Mouse (Mus musculus): ENCODE measurements around the gene Gal3st1. TPM values are rescaled to one million over a fixed set of nuclear protein-coding genes. Genes with fewer than 3 reads are reported as not detected.

Gene Gal3st1
- total and polyA plus RNA-seq, 3 experiments, result not detected

DNA sequence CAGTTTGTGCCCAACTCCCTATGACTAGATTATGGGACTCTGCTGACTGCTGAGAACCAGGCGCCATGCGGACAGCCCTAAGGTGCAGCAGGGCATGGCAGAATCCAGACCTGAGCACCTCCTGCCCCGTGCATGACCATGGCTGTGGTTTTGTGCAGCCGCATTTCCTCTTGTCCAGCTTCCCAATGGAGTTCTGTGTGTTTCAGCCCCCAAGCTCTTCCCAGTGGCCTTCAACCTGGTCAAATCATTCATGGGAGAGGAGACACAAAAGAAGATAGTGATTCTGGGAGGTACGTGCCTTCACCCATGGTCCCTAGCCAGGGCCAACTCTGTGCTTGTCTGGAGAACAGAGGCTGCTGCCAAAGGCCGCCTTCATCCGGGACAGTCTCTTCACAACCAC lies 59.6 kb downstream of the Gal3st1 start:
- Histone ChIP-seq H3K9me3 (replicated peaks) (no peaks in the 10 kb centered on the region), H3K27me3 (ENCODE audit: insufficient read depth, low read length) (peaks cover 5% of the 10 kb centered on the region), H3K36me3 (replicated peaks) (no peaks in the 10 kb centered on the region), H3K4me1 (ENCODE audit: insufficient read depth, low read depth, low read length) (no peaks in the 10 kb centered on the region), H3K4me3 (ENCODE audit: low read depth, low read length) (no peak overlapping the region)
- no peak for TF ChIP-seq CTCF (IDR thresholded peaks at IDR 0.05; ENCODE audit: low read depth, low read length)
- ATAC-seq (ENCODE audit: extremely low read depth, insufficient number of reproducible peaks, low FRiP score, poor library complexity, severe bottlenecking) (no peak), DNase-seq (ENCODE audit: low spot score) (no peak)

DNA sequence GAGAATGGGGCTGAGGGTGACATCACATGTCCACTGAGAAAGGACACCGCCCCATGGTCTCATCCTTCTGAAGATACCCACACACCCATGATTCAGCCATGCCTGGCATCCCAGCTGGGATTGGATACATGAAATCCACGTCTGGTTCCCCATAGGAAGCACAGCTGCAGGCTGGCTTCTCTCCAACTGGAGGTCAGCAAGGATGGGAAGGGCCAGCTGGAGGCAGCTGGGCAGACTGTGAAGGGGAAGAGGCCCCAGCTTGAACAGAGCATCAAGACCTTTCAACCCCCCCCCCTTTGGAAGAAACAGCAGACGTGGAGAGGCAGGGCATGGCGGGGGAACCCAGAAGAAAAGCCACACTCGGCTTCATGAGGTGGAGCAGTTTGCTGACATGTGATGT lies 63.1 kb downstream of the Gal3st1 start:
- ATAC-seq (ENCODE audit: extremely low read depth, insufficient number of reproducible peaks, low FRiP score, poor library complexity, severe bottlenecking) (no peak), DNase-seq (ENCODE audit: low spot score) (no peak)
- Histone ChIP-seq H3K4me3 (ENCODE audit: low read depth, low read length) (no peak overlapping the region), H3K4me1 (ENCODE audit: insufficient read depth, low read depth, low read length) (no peaks in the 10 kb centered on the region), H3K36me3 (replicated peaks) (no peaks in the 10 kb centered on the region), H3K27me3 (ENCODE audit: insufficient read depth, low read length) (peaks cover 5% of the 10 kb centered on the region), H3K9me3 (replicated peaks) (no peaks in the 10 kb centered on the region)
- TF ChIP-seq POLR2AphosphoS5 (IDR thresholded peaks at IDR 0.05; ENCODE audit: insufficient replicate concordance, low read depth, low read length) (no peak), GATA2 (IDR thresholded peaks at IDR 0.05; ENCODE audit: borderline replicate concordance, low read depth, low read length) (no peak), CTCF (IDR thresholded peaks at IDR 0.05; ENCODE audit: low read depth, low read length) (no peak), GATA1 (IDR thresholded peaks at IDR 0.05; ENCODE audit: borderline replicate concordance, low read length) (no peak), TAL1 (conservative IDR thresholded peaks at IDR 0.05; ENCODE audit: low read depth, low read length) (no peak)

DNA sequence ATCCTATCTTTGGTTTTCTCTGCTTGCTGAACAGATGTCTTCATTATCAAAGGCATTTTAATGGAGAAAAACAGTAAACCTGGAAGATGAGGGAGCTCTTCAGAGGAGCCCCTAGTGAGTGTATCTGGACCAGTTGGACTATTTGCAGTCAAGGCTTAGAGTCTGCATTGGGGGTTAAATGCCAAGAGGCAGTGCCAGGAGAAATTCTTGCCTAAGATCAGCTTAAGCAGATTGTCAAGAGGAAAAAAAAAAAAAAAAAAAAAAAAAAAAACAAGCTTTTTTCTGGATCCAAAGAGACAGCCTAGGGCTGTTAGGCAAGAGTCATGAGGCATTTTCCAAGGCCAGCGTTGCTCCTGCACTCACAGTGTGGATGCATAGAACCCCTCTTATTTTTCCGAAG lies 64.3 kb downstream of the Gal3st1 start:
- DNase-seq (ENCODE audit: low spot score), result no peak
- TF ChIP-seq GATA2 (IDR thresholded peaks at IDR 0.05; ENCODE audit: borderline replicate concordance, low read depth, low read length) (no peak), CTCF (IDR thresholded peaks at IDR 0.05; ENCODE audit: low read depth, low read length) (no peak), TAL1 (conservative IDR thresholded peaks at IDR 0.05; ENCODE audit: low read depth, low read length) (no peak), POLR2AphosphoS5 (IDR thresholded peaks at IDR 0.05; ENCODE audit: insufficient replicate concordance, low read depth, low read length) (no peak), GATA1 (IDR thresholded peaks at IDR 0.05; ENCODE audit: borderline replicate concordance, low read length) (no peak)
- Histone ChIP-seq H3K4me1 (ENCODE audit: insufficient read depth, low read depth, low read length) (no peaks in the 10 kb centered on the region), H3K27me3 (ENCODE audit: insufficient read depth, low read length) (peaks cover 5% of the 10 kb centered on the region), H3K36me3 (replicated peaks) (no peaks in the 10 kb centered on the region), H3K9me3 (replicated peaks) (no peaks in the 10 kb centered on the region), H3K4me3 (ENCODE audit: low read depth, low read length) (no peak overlapping the region)
- ATAC-seq (ENCODE audit: extremely low read depth, insufficient number of reproducible peaks, low FRiP score, poor library complexity, severe bottlenecking), result no peak

DNA sequence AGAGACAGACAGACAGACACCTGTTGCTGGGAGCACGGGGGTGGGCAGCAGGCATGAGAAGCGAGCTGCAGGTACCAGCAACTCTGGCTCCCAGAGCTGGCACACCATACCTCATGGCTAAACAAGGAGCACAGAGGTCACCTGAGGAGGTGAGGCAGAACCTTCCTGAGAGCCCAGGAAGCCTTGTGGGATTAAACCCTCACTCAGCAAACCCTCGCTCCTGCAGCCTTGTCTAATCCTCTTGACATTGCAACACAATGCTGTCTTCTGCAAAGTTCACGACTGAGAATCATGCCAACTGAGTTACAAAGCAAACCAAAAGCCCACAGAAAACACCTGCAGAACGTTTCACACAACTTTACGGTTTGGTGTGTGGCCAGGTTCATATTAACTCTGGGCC lies 65.0 kb downstream of the Gal3st1 start:
- peaks cover 5% of the 10 kb centered on the region for H3K27me3 ChIP-seq (ENCODE audit: insufficient read depth, low read length)
- no peaks in the 10 kb centered on the region for H3K9me3 ChIP-seq (replicated peaks)
- TF ChIP-seq CTCF (IDR thresholded peaks at IDR 0.05; ENCODE audit: low read depth, low read length) (no peak), TAL1 (conservative IDR thresholded peaks at IDR 0.05; ENCODE audit: low read depth, low read length) (no peak), POLR2AphosphoS5 (IDR thresholded peaks at IDR 0.05; ENCODE audit: insufficient replicate concordance, low read depth, low read length) (no peak), GATA2 (IDR thresholded peaks at IDR 0.05; ENCODE audit: borderline replicate concordance, low read depth, low read length) (no peak), GATA1 (IDR thresholded peaks at IDR 0.05; ENCODE audit: borderline replicate concordance, low read length) (no peak)
- no peaks in the 10 kb centered on the region for H3K4me1 ChIP-seq (ENCODE audit: insufficient read depth, low read depth, low read length)
- DNase-seq (ENCODE audit: low spot score) (no peak), ATAC-seq (ENCODE audit: extremely low read depth, insufficient number of reproducible peaks, low FRiP score, poor library complexity, severe bottlenecking) (no peak)
- H3K4me3 ChIP-seq (ENCODE audit: low read depth, low read length), result no peak overlapping the region
- H3K36me3 ChIP-seq (replicated peaks), result no peaks in the 10 kb centered on the region

Other genes starting within 250 kb of the Gal3st1 start
- gene Osbp2, start 119.7 kb upstream of the Gal3st1 start, total RNA-seq (2014; fragmentation: Nextera tagmentation), result not detected in 2 replicates
- gene Osbp2, start 119.7 kb upstream of the Gal3st1 start, total RNA-seq (2017), result 0.12 and 0.22 TPM in 2 replicates
- gene Osbp2, start 119.7 kb upstream of the Gal3st1 start, polyA plus RNA-seq (2012), result not detected in 2 replicates
- gene 4921536K21Rik, start 88.5 kb upstream of the Gal3st1 start, total RNA-seq (2014; fragmentation: Nextera tagmentation), result not detected in 2 replicates
- 0.05 TPM in 1 of 2 replicates, not detected in the other for gene 4921536K21Rik, start 88.5 kb upstream of the Gal3st1 start, total RNA-seq (2017)
- gene 4921536K21Rik, start 88.5 kb upstream of the Gal3st1 start, polyA plus RNA-seq (2012), result not detected in 2 replicates
- not detected in 2 replicates for gene Dusp18, start 88.4 kb upstream of the Gal3st1 start, total RNA-seq (2014; fragmentation: Nextera tagmentation)
- gene Dusp18, start 88.4 kb upstream of the Gal3st1 start, total RNA-seq (2017), result 0.11 and 0.12 TPM in 2 replicates
- not detected in 2 replicates for gene Dusp18, start 88.4 kb upstream of the Gal3st1 start, polyA plus RNA-seq (2012)
- gene Slc35e4, start 69.0 kb upstream of the Gal3st1 start, total RNA-seq (2014; fragmentation: Nextera tagmentation), result not detected in 2 replicates
- 0.05 TPM in 1 of 2 replicates, not detected in the other for gene Slc35e4, start 69.0 kb upstream of the Gal3st1 start, total RNA-seq (2017)
- not detected in 2 replicates for gene Slc35e4, start 69.0 kb upstream of the Gal3st1 start, polyA plus RNA-seq (2012)
- gene Tcn2, start 51.5 kb upstream of the Gal3st1 start, total RNA-seq (2014; fragmentation: Nextera tagmentation), result 5.4 and 7.1 TPM in 2 replicates
- 9.2 and 10.3 TPM in 2 replicates for gene Tcn2, start 51.5 kb upstream of the Gal3st1 start, total RNA-seq (2017)
- gene Tcn2, start 51.5 kb upstream of the Gal3st1 start, polyA plus RNA-seq (2012), result 0.22 and 0.36 TPM in 2 replicates
- 127 and 141 TPM in 2 replicates for gene Pes1, start 19.7 kb upstream of the Gal3st1 start, total RNA-seq (2014; fragmentation: Nextera tagmentation)
- 166 and 213 TPM in 2 replicates for gene Pes1, start 19.7 kb upstream of the Gal3st1 start, total RNA-seq (2017)
- 36.3 and 73.0 TPM in 2 replicates for gene Pes1, start 19.7 kb upstream of the Gal3st1 start, polyA plus RNA-seq (2012)
- not detected in 2 replicates for gene 4930556J24Rik, start 6.9 kb upstream of the Gal3st1 start, total RNA-seq (2014; fragmentation: Nextera tagmentation)
- 0.12 and 0.16 TPM in 2 replicates for gene 4930556J24Rik, start 6.9 kb upstream of the Gal3st1 start, total RNA-seq (2017)
- not detected in 2 replicates for gene 4930556J24Rik, start 6.9 kb upstream of the Gal3st1 start, polyA plus RNA-seq (2012)
- gene Sec14l4, start 47.8 kb downstream of the Gal3st1 start, total RNA-seq (2014; fragmentation: Nextera tagmentation), result not detected in 2 replicates
- 0.06 and 0.11 TPM in 2 replicates for gene Sec14l4, start 47.8 kb downstream of the Gal3st1 start, total RNA-seq (2017)
- not detected in 2 replicates for gene Sec14l4, start 47.8 kb downstream of the Gal3st1 start, polyA plus RNA-seq (2012)
- not detected in 2 replicates for gene Sec14l3, start 81.2 kb downstream of the Gal3st1 start, total RNA-seq (2014; fragmentation: Nextera tagmentation)
- gene Sec14l3, start 81.2 kb downstream of the Gal3st1 start, total RNA-seq (2017), result 0.11 TPM in 1 of 2 replicates, not detected in the other
- not detected in 2 replicates for gene Sec14l3, start 81.2 kb downstream of the Gal3st1 start, polyA plus RNA-seq (2012)
- gene Mtfp1, start 111.8 kb downstream of the Gal3st1 start, total RNA-seq (2014; fragmentation: Nextera tagmentation), result 5.4 and 6.5 TPM in 2 replicates
- gene Mtfp1, start 111.8 kb downstream of the Gal3st1 start, total RNA-seq (2017), result 10.5 and 12.7 TPM in 2 replicates
- gene Mtfp1, start 111.8 kb downstream of the Gal3st1 start, polyA plus RNA-seq (2012), result 12.3 and 14.2 TPM in 2 replicates
- gene Sec14l2, start 139.8 kb downstream of the Gal3st1 start, total RNA-seq (2014; fragmentation: Nextera tagmentation), result 13.7 and 13.8 TPM in 2 replicates
- gene Sec14l2, start 139.8 kb downstream of the Gal3st1 start, total RNA-seq (2017), result 4.6 and 6.6 TPM in 2 replicates
- gene Sec14l2, start 139.8 kb downstream of the Gal3st1 start, polyA plus RNA-seq (2012), result 3.3 and 3.5 TPM in 2 replicates
- 2.8 and 4.0 TPM in 2 replicates for gene Rnf215, start 151.6 kb downstream of the Gal3st1 start, total RNA-seq (2014; fragmentation: Nextera tagmentation)
- gene Rnf215, start 151.6 kb downstream of the Gal3st1 start, total RNA-seq (2017), result 10.5 and 12.9 TPM in 2 replicates
- gene Rnf215, start 151.6 kb downstream of the Gal3st1 start, polyA plus RNA-seq (2012), result 4.5 and 5.1 TPM in 2 replicates
- 1.1 and 4.1 TPM in 2 replicates for gene Ccdc157, start 176.7 kb downstream of the Gal3st1 start, total RNA-seq (2014; fragmentation: Nextera tagmentation)
- 2.5 and 3.2 TPM in 2 replicates for gene Ccdc157, start 176.7 kb downstream of the Gal3st1 start, total RNA-seq (2017)
- 1.1 and 1.3 TPM in 2 replicates for gene Ccdc157, start 176.7 kb downstream of the Gal3st1 start, polyA plus RNA-seq (2012)
- gene Sf3a1, start 176.7 kb downstream of the Gal3st1 start, total RNA-seq (2014; fragmentation: Nextera tagmentation), result 103 and 124 TPM in 2 replicates
- gene Sf3a1, start 176.7 kb downstream of the Gal3st1 start, total RNA-seq (2017), result 35.4 and 39.0 TPM in 2 replicates
- 138 and 174 TPM in 2 replicates for gene Sf3a1, start 176.7 kb downstream of the Gal3st1 start, polyA plus RNA-seq (2012)
- gene Tbc1d10a, start 203.2 kb downstream of the Gal3st1 start, total RNA-seq (2014; fragmentation: Nextera tagmentation), result 2.2 and 5.0 TPM in 2 replicates
- 20.8 and 25.4 TPM in 2 replicates for gene Tbc1d10a, start 203.2 kb downstream of the Gal3st1 start, total RNA-seq (2017)
- gene Tbc1d10a, start 203.2 kb downstream of the Gal3st1 start, polyA plus RNA-seq (2012), result 24.1 and 28.3 TPM in 2 replicates
- 8.4 and 9.0 TPM in 2 replicates for gene Castor1, start 234.6 kb downstream of the Gal3st1 start, total RNA-seq (2014; fragmentation: Nextera tagmentation)
- 8.2 and 10.7 TPM in 2 replicates for gene Castor1, start 234.6 kb downstream of the Gal3st1 start, total RNA-seq (2017)
- gene Castor1, start 234.6 kb downstream of the Gal3st1 start, polyA plus RNA-seq (2012), result 2.9 and 4.5 TPM in 2 replicates

Measured in G1E (cell line).